Mouse (Mus musculus) kidney, adult 2 months (tissue): ENCODE measurements around the gene Cep128. TPM values are rescaled to one million over a fixed set of nuclear protein-coding genes. Genes with fewer than 3 reads are reported as not detected.

ENCODE experiments used
- DNase-seq: peaks from one replicate; pipeline ENCODE4 v3.0.0; 2021
- H3K27ac ChIP-seq: fragments of 200-500 bp; 2 replicates; pipeline ENCODE4 v1.5.1; 2012; ENCODE audit warnings: low read depth, low read length, control low read depth, inconsistent platforms; ENCODE audit not compliant: insufficient read depth
- H3K27me3 ChIP-seq: fragments of 200-500 bp; replicated peaks from 2 replicates; pipeline ENCODE4 v1.6.1; 2012; ENCODE audit warnings: mild to moderate bottlenecking, moderate library complexity, low read length, inconsistent platforms; ENCODE audit not compliant: control insufficient read depth, insufficient read depth
- H3K36me3 ChIP-seq: fragments of 200-500 bp; 2 replicates; pipeline ENCODE4 v1.6.1; 2012; ENCODE audit warnings: mild to moderate bottlenecking, moderate library complexity, low read length, inconsistent platforms; ENCODE audit not compliant: control insufficient read depth, insufficient read depth
- H3K4me1 ChIP-seq: fragments of 200-500 bp; 2 replicates; pipeline ENCODE4 v1.6.1; 2011; ENCODE audit warnings: low read length; ENCODE audit not compliant: control insufficient read depth, insufficient read depth
- H3K4me3 ChIP-seq: fragments of 200-500 bp; 2 replicates; pipeline ENCODE4 v1.5.1; 2011; ENCODE audit warnings: mild to moderate bottlenecking, low read depth, low read length, control low read depth; ENCODE audit not compliant: insufficient read depth
- CTCF ChIP-seq: fragments of 200-500 bp; conservative IDR thresholded peaks from 2 replicates; pipeline ENCODE4 v1.5.1; 2011; ENCODE audit warnings: low read depth, mild to moderate bottlenecking, control low read depth, low read length, moderate library complexity, mixed read lengths; ENCODE audit not compliant: insufficient read depth, insufficient read length
- POLR2A ChIP-seq: fragments of 200-500 bp; IDR thresholded peaks from one replicate; pipeline ENCODE4 v1.6.1; 2011; ENCODE audit warnings: low read depth, low read length, control low read depth
- WGBS: fragments of 180-500 bp; shearing (Covaris S2); methylation state at CpG from one replicate; pipeline ENCODE4 v1.1.7; 2018; 5-methylcytosine and 5-hydroxymethylcytosine counted together
- polyA plus RNA-seq: library from polyadenylated mRNA; depleted of rRNA; stranded (reverse); fragments of >200 nt; gene quantifications from 2 replicates; pipeline ENCODE4 v1.2.3, GENCODE M21; 2012

The Cep128 gene
- polyA plus RNA-seq, 1 experiment: 1.6 TPM

DNA sequence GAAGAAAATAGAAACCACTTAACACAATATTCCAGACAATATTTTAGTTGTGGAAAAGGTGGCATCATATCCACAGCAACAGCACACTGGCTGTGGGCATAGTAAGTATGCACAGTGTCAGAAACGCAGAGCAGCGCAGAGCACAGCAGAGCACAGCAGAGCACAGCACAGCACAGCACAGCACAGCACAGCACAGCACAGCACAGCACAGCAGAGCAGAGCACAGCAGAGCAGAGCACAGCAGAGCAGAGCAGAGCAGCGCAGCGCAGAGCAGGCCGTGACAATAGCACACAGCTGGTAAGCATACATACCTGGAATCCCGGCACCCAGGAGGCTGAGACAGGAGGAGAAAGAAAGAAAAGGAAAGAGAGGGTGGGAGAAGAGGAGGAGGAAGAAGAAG lies 129.4 kb downstream of the Cep128 start:
- Histone ChIP-seq H3K4me3 (no peak overlapping the region), H3K27me3 (no peaks in the 10 kb centered on the region), H3K36me3 (no peaks in the 10 kb centered on the region), H3K27ac (no peak overlapping the region), H3K4me1 (no peaks in the 10 kb centered on the region)
- DNase-seq: no peak
- 96% methylated on average over 6 of the region's 6 CpGs for WGBS
- TF ChIP-seq POLR2A (no peak), CTCF (no peak)

DNA sequence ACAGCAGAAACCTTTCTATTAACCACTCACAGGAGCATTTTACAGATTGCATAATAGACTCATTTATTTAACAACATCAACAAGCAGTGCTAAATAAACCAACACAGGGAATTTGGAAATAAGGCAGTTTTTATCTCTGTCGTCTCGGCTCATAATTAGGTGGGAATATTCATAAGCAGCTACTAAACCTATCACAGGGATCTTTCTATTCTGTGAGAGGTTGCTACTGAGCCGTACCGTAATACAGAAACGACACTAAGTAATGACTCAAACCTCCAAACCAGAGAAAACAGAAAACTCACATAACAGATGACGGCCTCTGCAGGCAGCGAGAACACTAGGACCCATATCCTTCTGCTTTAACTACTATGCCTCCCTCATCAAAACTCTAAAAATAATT lies 163.6 kb downstream of the Cep128 start:
- H3K4me1 ChIP-seq: no peaks in the 10 kb centered on the region
- no peak overlapping the region for H3K4me3 ChIP-seq
- no peak for DNase-seq
- TF ChIP-seq POLR2A: no peak
- no peak for TF ChIP-seq CTCF
- H3K27me3 ChIP-seq: no peaks in the 10 kb centered on the region
- H3K36me3 ChIP-seq: no peaks in the 10 kb centered on the region
- no peak overlapping the region for H3K27ac ChIP-seq
- WGBS: 94% methylated on average over 7 of the region's 7 CpGs

DNA sequence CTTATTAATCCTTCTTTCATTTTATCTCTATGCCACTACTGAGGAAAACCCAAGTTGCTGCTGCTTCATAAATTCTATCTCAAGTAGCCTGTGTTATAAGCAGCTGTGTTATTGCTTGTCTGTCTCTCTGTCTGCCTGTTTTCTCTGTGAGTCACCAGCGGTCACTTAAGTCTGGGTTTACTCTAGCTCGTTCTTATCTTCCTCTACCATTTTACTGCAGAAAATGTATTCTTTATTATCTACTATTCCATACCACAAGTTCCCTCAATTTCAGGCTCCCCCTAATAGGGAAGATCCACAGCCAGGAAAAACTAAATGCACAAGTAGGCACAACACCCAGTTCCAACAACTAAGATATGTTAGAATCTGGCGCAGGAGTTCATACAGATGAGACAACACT lies 178.7 kb downstream of the Cep128 start:
- no peak for TF ChIP-seq CTCF
- TF ChIP-seq POLR2A: no peak
- no peaks in the 10 kb centered on the region for H3K27me3 ChIP-seq
- H3K4me1 ChIP-seq: peaks cover under 1% of the 10 kb centered on the region; the same call in 1 of the 2 replicates
- 86% methylated on average over 3 of the region's 3 CpGs for WGBS
- no peak for DNase-seq
- no peak overlapping the region for H3K27ac ChIP-seq
- H3K36me3 ChIP-seq: no peaks in the 10 kb centered on the region
- H3K4me3 ChIP-seq: no peak overlapping the region

DNA sequence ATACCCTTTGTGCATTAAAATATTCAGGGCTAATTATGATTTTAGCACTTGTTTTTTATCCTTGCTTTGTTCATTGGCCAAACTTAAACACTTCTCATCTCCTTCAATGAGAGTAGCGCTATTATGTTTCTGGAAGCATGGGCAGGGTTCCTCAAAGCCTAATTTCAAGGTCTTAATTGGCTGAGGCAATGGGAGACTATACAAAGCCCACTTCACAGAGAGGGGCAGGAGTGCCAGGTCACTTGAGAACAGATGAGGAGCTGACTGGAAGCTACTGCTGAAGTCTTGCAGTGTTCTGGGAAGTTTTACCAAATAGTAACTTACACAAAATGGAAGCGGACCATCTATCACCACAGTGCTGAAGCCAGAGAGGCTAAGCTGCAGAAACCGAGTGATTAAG lies 179.9 kb downstream of the Cep128 start:
- no peak overlapping the region for H3K4me3 ChIP-seq
- no peaks in the 10 kb centered on the region for H3K27me3 ChIP-seq
- no peak for TF ChIP-seq CTCF
- no peak for TF ChIP-seq POLR2A
- H3K36me3 ChIP-seq: no peaks in the 10 kb centered on the region
- no peak for DNase-seq
- no peaks in the 10 kb centered on the region for H3K4me1 ChIP-seq
- no peak overlapping the region for H3K27ac ChIP-seq
- 95% methylated on average over 3 of the region's 3 CpGs for WGBS

DNA sequence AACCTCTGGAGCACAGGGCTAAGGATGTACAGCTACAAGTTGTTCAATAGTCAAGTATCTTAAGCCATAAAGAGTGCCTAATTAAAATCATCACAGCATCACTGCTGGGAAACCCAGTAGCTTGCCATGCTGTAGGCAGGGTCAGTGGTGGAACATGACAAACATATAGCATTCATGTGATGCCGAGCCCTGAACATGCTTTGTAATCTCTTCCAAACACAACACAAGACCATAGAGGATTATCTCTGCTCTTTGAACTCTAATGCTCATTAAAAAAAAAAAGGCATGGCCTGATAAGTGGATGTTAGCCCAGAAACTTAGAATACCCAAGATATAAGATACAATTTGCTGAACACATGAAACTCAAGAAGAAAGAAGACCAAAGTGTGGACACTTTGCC lies 181.7 kb downstream of the Cep128 start:
- TF ChIP-seq POLR2A: no peak
- TF ChIP-seq CTCF: no peak
- WGBS: 93% methylated on average over 1 of the region's 1 CpGs
- DNase-seq: no peak
- Histone ChIP-seq H3K36me3 (no peaks in the 10 kb centered on the region), H3K27ac (no peak overlapping the region), H3K27me3 (no peaks in the 10 kb centered on the region), H3K4me3 (no peak overlapping the region), H3K4me1 (no peaks in the 10 kb centered on the region)

DNA sequence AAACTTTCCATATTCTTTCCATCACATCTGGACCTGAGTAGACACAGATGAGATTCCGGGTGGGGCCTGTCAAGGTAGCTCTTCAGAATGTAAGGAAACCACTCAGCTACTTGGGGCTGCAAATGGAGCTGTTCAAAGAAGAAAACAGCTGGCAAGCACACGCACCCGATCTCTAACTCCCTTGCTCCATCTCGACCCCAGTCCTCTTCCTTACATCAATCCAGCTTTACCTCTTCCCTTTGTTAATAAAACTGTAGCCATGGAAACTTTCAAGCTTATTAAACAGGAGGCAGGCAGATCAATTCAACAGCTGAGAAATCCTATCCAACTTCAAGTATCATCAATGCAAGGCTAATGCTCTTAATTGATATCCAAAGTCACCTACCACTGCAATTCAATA lies 195.1 kb downstream of the Cep128 start:
- Histone ChIP-seq H3K27me3 (no peaks in the 10 kb centered on the region), H3K27ac (no peak overlapping the region), H3K4me1 (no peaks in the 10 kb centered on the region), H3K4me3 (no peak overlapping the region), H3K36me3 (no peaks in the 10 kb centered on the region)
- WGBS: 52% methylated on average over 4 of the region's 4 CpGs
- TF ChIP-seq POLR2A: no peak
- no peak for TF ChIP-seq CTCF
- DNase-seq: no peak

DNA sequence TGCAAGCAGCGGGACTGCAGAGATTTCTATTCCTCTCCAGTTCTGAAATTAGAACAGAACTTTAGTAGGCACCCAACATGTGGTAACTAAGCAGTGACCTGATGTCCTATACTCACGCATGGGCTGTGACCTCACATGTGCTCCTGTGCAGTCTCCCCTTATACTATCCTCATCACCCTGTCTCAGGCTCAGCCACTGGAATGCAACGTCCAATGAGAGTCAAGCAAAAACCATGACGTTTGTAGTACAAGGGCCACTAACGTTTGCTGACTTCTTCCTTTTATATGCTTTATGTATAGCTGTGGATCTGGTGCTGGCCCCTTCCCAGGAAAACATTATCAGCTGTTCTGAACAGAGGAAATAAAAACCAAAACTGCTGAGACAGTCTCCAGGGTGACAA lies 198.6 kb downstream of the Cep128 start:
- 71% methylated on average over 5 of the region's 5 CpGs for whole genome bisulfite sequencing
- H3K27ac ChIP-seq: no peak overlapping the region
- TF ChIP-seq POLR2A: no peak
- TF ChIP-seq CTCF: no peak

DNA sequence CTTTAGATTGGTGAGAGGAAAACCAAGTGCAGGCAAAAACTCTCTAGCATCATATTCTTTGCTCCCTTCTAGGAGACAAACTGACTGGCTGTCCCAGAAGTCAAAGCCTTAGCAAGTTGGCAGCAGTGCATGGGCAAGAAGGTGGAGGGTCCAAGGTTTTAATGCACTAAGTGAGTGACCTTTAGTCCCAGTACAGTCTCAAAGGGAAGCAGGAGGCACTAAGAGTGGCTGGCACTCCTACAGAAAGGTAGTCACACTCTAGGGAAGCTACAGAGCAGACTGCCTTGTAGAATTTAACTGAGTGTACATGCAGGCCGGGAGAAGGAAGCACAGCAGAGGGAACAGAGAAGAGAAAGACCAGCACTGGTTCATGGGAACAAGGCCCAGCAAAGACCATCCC lies 199.6 kb downstream of the Cep128 start:
- H3K4me1 ChIP-seq: no peaks in the 10 kb centered on the region
- 77% methylated on average over 1 of the region's 1 CpGs for WGBS
- H3K27ac ChIP-seq: no peak overlapping the region
- H3K36me3 ChIP-seq: no peaks in the 10 kb centered on the region
- no peaks in the 10 kb centered on the region for H3K27me3 ChIP-seq
- peak; percentile 25 for DNase-seq
- no peak overlapping the region for H3K4me3 ChIP-seq
- TF ChIP-seq CTCF (no peak), POLR2A (no peak)

More for the DNA sequence above, 198.6 kb downstream of the Cep128 start:
- no peak for DNase-seq
- Histone ChIP-seq H3K4me1 (no peaks in the 10 kb centered on the region), H3K4me3 (no peak overlapping the region), H3K27me3 (no peaks in the 10 kb centered on the region), H3K36me3 (no peaks in the 10 kb centered on the region)
